Mouse (Mus musculus) stomach, embryonic 14.5 days (tissue): ENCODE measurements around the gene Fam20b. TPM values are rescaled to one million over a fixed set of nuclear protein-coding genes. Genes with fewer than 3 reads are reported as not detected.
A peak's percentile ranks its signal among the peaks of the same experiment; 100 is the strongest.
"Not testable (repeated sequence)": the region's sequence is repeated elsewhere in the genome, so short reads cannot be mapped to it uniquely, and the experiment has no call there.

Source experiments
- ATAC-seq: fragments of 200-750 bp; cut with Nextera tagmentation; 2 replicates; pipeline ENCODE4 v1.8.0; 2017; ENCODE audit warnings: low read depth, moderate TSS enrichment; ENCODE audit not compliant: insufficient number of reproducible peaks, insufficient read depth, low FRiP score
- H3K27ac ChIP-seq: fragments of 300-500 bp; sonication (generic); 2 replicates; pipeline ENCODE4 v1.5.1; 2014; ENCODE audit warnings: mild to moderate bottlenecking, low read length, moderate library complexity, mixed read lengths
- H3K27me3 ChIP-seq: fragments of 300-500 bp; sonication (generic); 2 replicates; pipeline ENCODE4 v1.6.1; 2014; ENCODE audit warnings: low read length, control low read depth, mixed read lengths; ENCODE audit not compliant: control insufficient read depth, insufficient read depth
- H3K36me3 ChIP-seq: fragments of 300-500 bp; sonication (generic); 2 replicates; pipeline ENCODE4 v1.6.1; 2014; ENCODE audit warnings: mild to moderate bottlenecking, control low read depth, low read length, moderate library complexity, mixed read lengths; ENCODE audit not compliant: control insufficient read depth, insufficient read depth
- H3K4me1 ChIP-seq: fragments of 300-500 bp; sonication (generic); 2 replicates; pipeline ENCODE4 v1.6.1; 2014; ENCODE audit warnings: low read length, control low read depth, mixed read lengths; ENCODE audit not compliant: control insufficient read depth, insufficient read depth
- H3K4me2 ChIP-seq: fragments of 300-500 bp; sonication (generic); replicated peaks from 2 replicates; pipeline ENCODE4 v1.6.1; 2014; ENCODE audit warnings: low read depth, low read length, control low read depth
- H3K4me3 ChIP-seq: fragments of 300-500 bp; sonication (generic); 2 replicates; pipeline ENCODE4 v1.5.1; 2014; ENCODE audit warnings: low read depth, low read length, control low read depth
- H3K9ac ChIP-seq: fragments of 300-500 bp; sonication (generic); replicated peaks from 2 replicates; pipeline ENCODE4 v1.6.1; 2014; ENCODE audit warnings: low read depth, mild to moderate bottlenecking, control low read depth, low read length, moderate library complexity, mixed read lengths
- H3K9me3 ChIP-seq: fragments of 300-500 bp; sonication (generic); 2 replicates; pipeline ENCODE4 v1.6.1; 2016; ENCODE audit warnings: low read depth, low read length, control low read depth; ENCODE audit not compliant: control insufficient read depth
- WGBS: fragments of 180-500 bp; shearing (Covaris S2); extraction: QIAGEN DNeasy Blood & Tissue Kit; methylation state at CpG from one replicate; pipeline ENCODE4 v1.1.7; 2014; 5-methylcytosine and 5-hydroxymethylcytosine counted together
- polyA plus RNA-seq: library from polyadenylated mRNA; unstranded; fragments of >200 nt; fragmentation: Nextera tagmentation; extraction: Ambion mirVana; gene quantifications from 2 replicates; pipeline ENCODE4 v1.2.1, GENCODE M21; 2014

Gene Fam20b
- polyA plus RNA-seq, 1 experiment from 2014 or later: 32.4 TPM

DNA sequence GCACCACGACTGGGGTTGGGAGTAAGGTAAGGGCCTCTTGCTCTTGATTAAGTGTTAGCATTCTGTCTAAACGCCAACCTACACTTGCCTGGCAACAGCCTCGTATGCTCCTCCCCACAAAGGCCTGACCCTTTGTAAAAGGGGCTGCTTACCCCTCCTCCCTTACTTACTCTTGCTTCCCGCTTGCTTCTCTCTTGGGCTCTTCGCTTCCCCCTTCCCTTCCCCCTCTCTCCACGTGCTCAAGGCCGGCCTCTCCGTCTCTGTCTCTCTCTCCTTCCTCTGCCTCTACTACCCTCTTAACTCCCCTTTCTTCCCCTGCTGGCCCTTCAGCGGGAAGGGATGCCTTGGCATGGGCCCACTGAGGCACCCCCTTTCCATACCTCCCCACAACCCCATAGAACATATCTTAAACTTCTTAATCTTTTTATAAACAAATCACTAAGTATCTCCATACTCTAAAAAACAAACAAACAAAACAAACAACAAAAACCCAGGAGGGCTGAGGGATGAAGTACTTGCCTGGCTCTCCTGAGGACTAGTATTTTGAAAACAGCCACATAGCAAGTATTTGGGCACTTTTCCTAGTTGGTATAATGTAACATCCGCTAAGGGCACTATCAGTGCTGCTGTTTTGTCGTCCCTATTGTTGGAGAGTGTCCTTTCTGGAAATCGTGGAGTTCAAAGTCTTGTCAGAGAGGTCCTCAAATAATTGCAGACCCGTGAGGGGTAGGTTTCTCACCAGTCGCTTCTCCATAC lies 46.0 kb downstream of the Fam20b start:
- H3K36me3 ChIP-seq: no peaks in the 10 kb centered on the region
- peak overlapping the region; percentile 97 for H3K4me2 ChIP-seq
- no peak for ATAC-seq
- peak overlapping the region; percentile 51 for H3K4me3 ChIP-seq
- H3K9ac ChIP-seq: no peak overlapping the region
- H3K27me3 ChIP-seq: no peaks in the 10 kb centered on the region
- H3K9me3 ChIP-seq: no peaks in the 10 kb centered on the region
- WGBS: 15% methylated on average over 14 of the region's 14 CpGs
- H3K27ac ChIP-seq: no peak overlapping the region
- peaks cover 4% of the 10 kb centered on the region; the same call in 1 of the 2 replicates for H3K4me1 ChIP-seq

DNA sequence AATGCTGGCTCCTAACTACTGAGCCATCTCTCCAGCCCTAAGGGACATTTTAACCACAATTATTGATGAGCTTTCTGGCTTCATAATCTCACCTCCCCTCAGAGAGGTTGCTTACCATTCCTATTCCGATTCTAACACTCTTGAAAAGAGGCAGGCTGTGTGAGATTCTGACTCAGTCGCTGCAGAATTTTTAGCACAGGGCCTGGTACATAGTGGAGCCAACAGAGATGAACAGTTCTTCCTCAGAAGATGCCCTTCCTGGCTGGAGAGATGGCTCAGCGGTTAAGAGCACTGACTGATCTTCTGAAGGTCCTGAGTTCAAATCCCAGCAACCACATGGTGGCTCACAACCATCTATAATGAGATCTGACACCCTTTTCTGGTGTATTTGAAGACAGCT lies 47.0 kb downstream of the Fam20b start:
- Histone ChIP-seq H3K4me2 (no peak overlapping the region), H3K9ac (no peak overlapping the region), H3K9me3 (no peaks in the 10 kb centered on the region), H3K4me3 (no peak overlapping the region), H3K27me3 (no peaks in the 10 kb centered on the region), H3K27ac (no peak overlapping the region), H3K36me3 (no peaks in the 10 kb centered on the region), H3K4me1 (peaks cover 4% of the 10 kb centered on the region; the same call in 1 of the 2 replicates)
- ATAC-seq: no peak
- WGBS: 88% methylated on average over 3 of the region's 3 CpGs

GRCm38 (mm10) chr1:156669208-156669983 lies 49.5 kb downstream of the Fam20b start:
- H3K9me3 ChIP-seq: no peaks in the 10 kb centered on the region
- peaks cover under 1% of the 10 kb centered on the region; the same call in 1 of the 2 replicates for H3K4me1 ChIP-seq
- no peak overlapping the region for H3K4me3 ChIP-seq
- no peak overlapping the region for H3K9ac ChIP-seq
- WGBS: 33% methylated on average over 11 of the region's 11 CpGs
- H3K4me2 ChIP-seq: no peak overlapping the region
- no peaks in the 10 kb centered on the region for H3K27me3 ChIP-seq
- no peaks in the 10 kb centered on the region for H3K36me3 ChIP-seq
- ATAC-seq: no peak; the same call in 1 of the 2 replicates
- H3K27ac ChIP-seq: no peak overlapping the region

- no peaks in the 10 kb centered on the region for H3K36me3 ChIP-seq
- no peaks in the 10 kb centered on the region for H3K9me3 ChIP-seq
- H3K4me3 ChIP-seq: no peak overlapping the region
- no peaks in the 10 kb centered on the region for H3K27me3 ChIP-seq
- no peaks in the 10 kb centered on the region; the same call in 1 of the 2 replicates for H3K4me1 ChIP-seq
- WGBS: 29% methylated on average over 5 of the region's 5 CpGs
- ATAC-seq: no peak
- H3K4me2 ChIP-seq: no peak overlapping the region
- H3K9ac ChIP-seq: no peak overlapping the region
- H3K27ac ChIP-seq: no peak overlapping the region
These were observed 50.3 kb downstream of the Fam20b start for GRCm38 (mm10) chr1:156668602-156669001.

DNA sequence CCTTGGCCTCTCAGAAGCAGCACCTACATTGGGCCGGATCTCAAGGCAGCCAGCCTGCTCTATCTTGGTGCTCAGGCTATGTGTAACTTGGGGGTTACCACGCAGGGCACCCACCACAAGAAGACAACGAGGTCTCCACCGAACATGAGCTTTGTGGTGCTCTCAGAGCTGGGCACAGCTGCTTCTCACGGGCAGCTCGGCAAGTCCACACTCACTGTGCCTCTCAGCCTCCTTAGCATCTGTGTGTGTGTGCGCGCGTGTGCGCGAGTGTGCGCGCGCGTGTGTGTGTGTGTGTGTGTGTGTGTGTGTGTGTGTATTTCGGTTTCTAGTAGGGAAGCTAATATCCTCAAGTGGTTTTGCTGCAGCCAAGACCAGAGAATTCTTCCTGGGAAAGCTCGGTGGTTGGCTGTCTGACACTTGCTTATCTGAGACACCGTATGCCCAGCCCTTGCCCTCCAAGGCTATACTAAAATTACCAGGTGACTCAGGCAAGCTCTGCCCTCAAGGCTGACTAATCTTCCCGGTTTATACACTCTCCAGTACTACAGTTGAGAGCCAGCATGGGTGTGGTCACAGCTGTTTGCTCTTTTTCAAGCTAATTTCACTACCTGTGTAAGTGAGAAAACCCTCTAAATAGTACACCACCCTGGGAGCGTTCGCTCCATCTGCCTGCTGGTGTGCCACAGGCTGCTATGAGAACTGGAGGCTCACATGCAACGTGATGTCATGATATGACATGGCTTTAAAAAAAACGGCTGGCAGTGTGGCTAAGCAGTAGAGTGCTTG lies 51.6 kb downstream of the Fam20b start:
- peak; percentile 80 for ATAC-seq
- no peaks in the 10 kb centered on the region for H3K27me3 ChIP-seq
- no peaks in the 10 kb centered on the region for H3K36me3 ChIP-seq
- H3K9me3 ChIP-seq: no peaks in the 10 kb centered on the region
- H3K4me2 ChIP-seq: no peak overlapping the region
- H3K27ac ChIP-seq: no peak overlapping the region
- H3K4me3 ChIP-seq: no peak overlapping the region
- no peaks in the 10 kb centered on the region for H3K4me1 ChIP-seq
- 81% methylated on average over 23 of the region's 23 CpGs for WGBS
- H3K9ac ChIP-seq: no peak overlapping the region

GRCm38 (mm10) chr1:156665777-156666176 lies 53.1 kb downstream of the Fam20b start:
- no peaks in the 10 kb centered on the region for H3K36me3 ChIP-seq

DNA sequence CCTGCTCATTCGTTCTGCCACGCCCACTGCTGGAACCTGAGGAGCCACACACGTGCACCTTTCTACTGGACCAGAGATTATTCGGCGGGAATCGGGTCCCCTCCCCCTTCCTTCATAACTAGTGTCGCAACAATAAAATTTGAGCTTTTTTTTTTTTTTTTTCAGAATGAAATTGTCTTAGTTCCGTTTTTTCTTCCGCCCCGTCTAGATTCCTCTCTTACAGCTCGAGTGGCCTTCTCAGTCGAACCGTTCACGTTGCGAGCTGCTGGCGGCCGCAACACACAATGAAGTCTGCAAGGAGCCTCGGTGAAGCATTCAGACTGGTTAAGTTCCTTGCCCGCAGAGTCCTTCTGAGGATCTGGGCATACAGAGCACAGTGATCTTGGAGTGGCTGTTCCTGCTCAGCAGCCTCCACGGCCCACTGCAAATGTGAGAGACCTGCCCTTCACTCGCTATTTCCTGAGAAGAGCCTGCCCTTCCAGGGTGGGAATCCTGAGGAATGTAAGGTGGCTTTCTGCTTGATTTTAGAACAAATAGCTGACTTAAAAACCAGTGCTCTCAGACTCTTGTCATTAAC lies 58.1 kb downstream of the Fam20b start:
- WGBS: 70% methylated on average over 20 of the region's 21 CpGs
- not testable (repeated sequence) for H3K27me3 ChIP-seq, H3K36me3 ChIP-seq, H3K9ac ChIP-seq, ATAC-seq, H3K4me1 ChIP-seq, H3K4me3 ChIP-seq, H3K4me2 ChIP-seq, H3K9me3 ChIP-seq
- peak overlapping the region; percentile 58; the same call in 1 of the 2 replicates for H3K27ac ChIP-seq

More at GRCm38 (mm10) chr1:156665777-156666176, 53.1 kb downstream of the Fam20b start:
- Histone ChIP-seq H3K4me1 (no peaks in the 10 kb centered on the region), H3K4me2 (no peak overlapping the region), H3K27ac (no peak overlapping the region), H3K9ac (no peak overlapping the region), H3K9me3 (no peaks in the 10 kb centered on the region), H3K27me3 (no peaks in the 10 kb centered on the region), H3K4me3 (no peak overlapping the region)
- ATAC-seq: no peak
- 83% methylated on average over 8 of the region's 8 CpGs for WGBS
